Mouse (Mus musculus): ENCODE measurements around the gene Znrd1as.

The Znrd1as gene

DNA sequence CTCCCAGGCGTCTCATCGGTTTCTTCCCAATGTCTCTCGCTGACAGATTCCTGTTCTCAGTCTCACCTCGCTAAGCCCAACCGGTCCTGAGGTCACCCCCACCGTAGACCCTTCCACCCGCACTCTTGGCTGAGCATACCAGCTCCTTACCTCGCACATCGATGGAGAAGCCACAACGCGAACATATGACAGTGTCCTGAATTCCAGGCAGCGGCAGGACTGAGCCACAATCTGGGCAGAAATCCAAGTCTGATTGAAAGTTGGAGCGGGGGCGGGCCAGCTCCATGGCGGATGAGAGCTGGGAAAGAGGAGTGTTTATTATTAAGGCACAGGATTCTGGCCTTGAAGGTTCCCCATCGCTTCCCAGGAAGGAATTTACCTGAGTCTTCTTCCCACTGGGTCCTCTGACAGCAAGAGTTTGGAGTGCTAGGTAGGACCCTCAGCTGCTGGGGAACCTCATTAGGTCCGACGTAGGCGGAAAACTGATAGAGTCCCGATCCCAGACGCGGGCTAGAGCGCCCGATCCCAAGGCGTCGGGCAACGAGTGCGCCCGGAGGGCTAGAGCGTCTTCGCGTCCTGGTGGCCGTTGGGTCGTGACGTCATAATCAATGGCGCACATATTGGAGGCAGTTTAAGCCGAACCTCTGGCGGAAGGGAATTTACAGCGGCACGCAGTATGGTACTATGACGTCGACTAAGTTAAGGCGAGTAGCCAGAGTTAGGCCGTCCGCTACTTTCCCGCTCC, at the start of gene Znrd1as, which contains the start of gene Znrd1:
Gene Znrd1as, plus strand, starts transcription at position 594 of the 745 bp plus-strand sequence.
Gene Znrd1, minus strand, starts transcription at position 561 of the 745 bp plus-strand sequence.
- peak; percentile 75 to 80 for DNase-seq

GRCm38 (mm10) chr17:36909802-36910201, 48.6 kb upstream of the Znrd1as start:
- DNase-seq: no peak

DNA sequence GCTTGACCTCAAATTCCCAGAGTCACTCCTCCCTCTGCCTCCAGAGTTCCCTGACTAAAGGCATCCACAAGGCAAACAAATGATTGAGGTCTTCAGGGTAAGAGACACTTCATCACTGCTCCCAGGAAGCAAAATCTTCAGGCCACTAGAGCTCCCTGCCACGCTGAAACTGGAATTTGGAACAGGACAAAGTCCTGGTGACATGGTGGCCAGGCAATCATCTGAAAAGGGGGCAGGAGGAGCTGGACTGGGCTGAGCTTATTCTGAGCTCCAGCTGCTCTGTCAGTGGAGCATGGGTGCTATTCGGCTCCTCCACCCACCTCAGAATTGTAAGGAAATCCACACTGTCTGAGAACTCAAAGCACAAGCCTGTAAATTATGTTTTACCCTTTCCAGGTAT, 46.4 kb upstream of the Znrd1as start:
- no peak for DNase-seq

- peak; percentile 13 to 78 for DNase-seq
These were observed 44.3 kb upstream of the Znrd1as start for GRCm38 (mm10) chr17:36914108-36914507.

DNA sequence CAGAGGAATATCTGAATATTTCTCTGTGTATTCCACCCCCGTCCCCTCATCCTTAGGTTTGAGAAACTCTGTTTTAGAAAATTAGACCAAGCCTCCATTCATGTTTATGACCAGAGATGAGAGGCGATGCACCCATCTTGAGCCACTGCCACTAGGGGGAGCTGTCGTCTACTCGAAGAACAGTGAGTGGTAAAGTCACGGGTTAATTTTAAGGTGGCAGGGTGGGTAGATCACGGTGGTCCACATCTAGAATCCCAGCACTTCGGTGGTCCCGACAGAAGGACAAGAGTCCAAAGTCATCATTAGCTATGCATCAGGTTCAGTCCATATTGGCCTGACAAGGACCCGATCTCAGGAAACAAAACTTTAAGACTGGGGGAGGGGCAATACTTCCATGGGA, 43.3 kb upstream of the Znrd1as start:
- peak in 1 of 2 experiments; percentile 61 for DNase-seq

- DNase-seq: no peak
These were observed 38.2 kb upstream of the Znrd1as start for GRCm38 (mm10) chr17:36920239-36920638.

GRCm38 (mm10) chr17:36922715-36923114, 35.7 kb upstream of the Znrd1as start:
- DNase-seq: no peak

GRCm38 (mm10) chr17:36923491-36923890, 34.9 kb upstream of the Znrd1as start:
- DNase-seq: no peak

- no peak for DNase-seq
These were observed 30.8 kb upstream of the Znrd1as start for GRCm38 (mm10) chr17:36927496-36928120.

DNA sequence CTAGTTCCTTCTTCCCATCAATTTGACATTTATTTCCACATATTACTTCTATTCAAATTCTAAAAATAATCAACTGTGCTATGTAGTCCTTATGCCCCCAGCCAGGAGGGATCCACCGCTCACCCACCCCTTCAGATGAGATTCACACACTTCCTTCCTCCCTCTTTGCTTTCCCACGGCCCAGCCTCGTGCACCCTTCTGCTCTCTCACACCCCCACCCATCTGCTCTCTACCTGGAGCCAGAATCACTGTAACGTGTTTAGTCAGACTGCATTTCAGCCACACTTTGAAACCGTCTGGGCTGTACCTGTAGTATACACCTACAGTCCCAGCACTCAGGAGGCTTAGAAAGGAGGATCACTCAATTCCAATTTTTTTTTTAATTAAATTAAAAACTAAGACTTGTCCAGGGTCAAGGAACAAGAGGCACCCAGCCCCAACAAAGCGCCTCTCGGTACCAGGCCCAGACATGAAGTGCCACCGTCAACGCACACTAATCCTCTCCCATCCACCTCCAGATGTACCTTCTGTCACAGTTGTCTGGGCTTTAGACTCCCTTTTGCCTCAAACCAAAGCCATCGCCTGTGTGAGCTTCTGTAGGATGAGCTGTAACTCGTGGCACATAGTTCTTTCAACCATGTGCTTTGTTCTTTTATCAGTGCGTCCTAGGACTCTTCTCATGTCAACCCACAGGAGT, 29.0 kb upstream of the Znrd1as start:
- no peak for DNase-seq

- no peak for DNase-seq
These were observed 28.2 kb upstream of the Znrd1as start for GRCm38 (mm10) chr17:36930233-36930632.

DNA sequence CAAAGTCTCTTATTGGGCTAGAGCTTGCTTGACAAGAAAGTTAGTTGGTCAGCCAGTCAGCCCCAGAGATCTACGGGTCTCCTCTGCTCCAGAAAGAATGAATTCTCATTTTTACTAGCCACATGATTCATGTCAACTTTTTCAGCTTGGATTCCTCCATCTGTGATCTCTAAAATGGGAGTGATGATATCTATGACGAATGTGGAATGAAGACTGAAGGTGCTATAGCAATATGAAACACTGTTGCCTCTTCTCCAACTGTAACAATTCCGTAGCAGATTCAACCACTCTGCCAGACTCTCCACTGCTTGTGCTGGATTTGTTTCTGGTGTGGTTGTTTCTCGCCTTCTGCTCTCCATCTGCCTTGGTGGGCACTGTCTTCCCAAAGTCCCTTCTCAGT, 27.3 kb upstream of the Znrd1as start:
- DNase-seq: no peak

GRCm38 (mm10) chr17:36931806-36932205, 26.6 kb upstream of the Znrd1as start:
- DNase-seq: no peak

DNA sequence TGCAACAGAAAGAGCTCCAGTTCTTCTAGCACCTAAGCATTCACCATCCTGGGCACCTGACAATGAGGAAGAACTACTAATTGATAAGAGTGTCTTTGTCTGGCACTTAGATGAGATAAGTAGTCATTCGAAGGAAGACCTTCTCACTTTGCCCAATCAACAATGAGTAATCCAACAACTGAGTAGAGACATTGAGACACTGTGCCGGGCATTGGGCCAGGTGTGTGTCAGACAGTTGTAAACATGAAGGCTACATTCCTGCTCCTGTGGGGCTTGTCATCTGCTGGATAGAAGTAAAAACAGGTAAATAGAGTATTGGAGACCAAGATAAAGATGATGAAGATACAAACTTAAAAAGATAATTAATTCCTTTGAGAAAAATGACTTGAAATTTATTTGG, 20.3 kb upstream of the Znrd1as start:
- DNase-seq: no peak

DNA sequence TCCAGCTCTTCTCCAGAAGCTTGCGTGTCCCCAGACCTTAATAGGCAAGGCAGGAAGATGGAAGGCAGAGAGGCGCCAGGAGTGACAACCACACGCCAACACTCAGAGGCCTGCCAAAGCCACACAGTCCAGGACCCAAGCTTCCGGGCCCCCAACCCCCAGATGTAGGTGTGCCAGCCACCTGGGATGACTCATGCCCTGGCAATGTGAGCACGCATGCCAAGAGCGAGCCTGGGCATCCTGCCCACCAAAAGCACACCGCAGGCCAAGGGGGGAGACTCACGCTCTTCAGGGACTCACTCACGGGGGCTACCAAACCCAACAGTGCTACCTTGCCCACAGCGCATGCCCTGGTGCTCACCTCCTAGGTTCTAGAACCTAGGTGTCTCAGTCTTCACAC, 16.0 kb upstream of the Znrd1as start:
- DNase-seq: no peak

DNA sequence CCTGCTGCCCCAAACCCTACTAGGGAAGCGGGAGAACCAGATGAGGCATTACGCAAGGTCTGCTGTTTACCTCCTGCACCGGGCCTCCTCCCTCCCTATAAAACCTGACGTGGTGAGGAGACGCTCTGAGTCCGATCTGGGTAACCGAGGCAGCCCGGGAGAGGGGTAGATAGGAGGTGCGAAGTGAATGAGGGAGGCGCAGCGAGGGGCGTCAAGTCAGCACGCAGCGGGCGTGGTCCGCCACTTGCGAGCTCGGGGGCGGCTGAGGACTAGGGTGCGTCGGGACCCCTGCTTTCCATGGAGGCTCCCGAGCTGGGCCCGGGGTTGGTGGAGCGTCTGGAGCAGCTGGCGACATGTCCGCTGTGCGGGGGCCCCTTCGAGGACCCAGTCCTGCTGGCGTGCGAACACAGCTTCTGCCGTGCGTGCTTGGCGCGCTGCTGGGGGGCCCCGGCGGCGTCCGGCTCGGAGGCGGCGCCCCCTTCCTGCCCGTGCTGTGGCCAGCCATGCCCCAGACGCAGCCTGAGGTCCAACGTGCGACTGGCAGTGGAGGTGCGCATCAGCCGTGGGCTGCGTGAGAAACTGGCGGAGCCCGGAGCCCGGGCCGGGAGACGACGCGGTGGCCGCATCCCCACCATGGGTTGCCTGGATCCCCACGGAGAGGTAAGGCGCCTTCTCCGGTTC, 15.5 kb upstream of the Znrd1as start, which contains the start of gene Rnf39:
Gene Rnf39, plus strand, starts transcription at position 128 of the 681 bp plus-strand sequence.
- DNase-seq: no peak

DNA sequence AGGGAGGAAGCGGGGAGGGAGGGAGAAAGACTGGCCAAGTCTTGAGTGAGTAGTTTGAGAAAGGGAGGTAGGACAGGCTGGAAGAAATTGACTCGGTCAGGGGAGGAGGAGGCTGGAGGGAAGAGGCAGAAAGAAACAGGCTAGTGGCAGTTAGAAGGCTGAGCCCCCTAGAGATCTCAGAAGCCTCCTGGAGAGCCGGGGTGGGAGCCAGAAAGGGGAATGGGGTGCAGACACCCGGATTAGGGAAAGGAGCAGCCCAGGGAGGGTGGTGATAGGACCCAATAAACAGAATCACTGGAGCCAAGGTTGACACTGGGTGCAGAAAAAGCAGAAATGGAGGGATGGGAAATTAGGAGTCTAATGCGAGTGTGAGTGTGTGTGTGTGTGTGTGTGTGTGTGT, 14.7 kb upstream of the Znrd1as start:
- DNase-seq: no peak

DNA sequence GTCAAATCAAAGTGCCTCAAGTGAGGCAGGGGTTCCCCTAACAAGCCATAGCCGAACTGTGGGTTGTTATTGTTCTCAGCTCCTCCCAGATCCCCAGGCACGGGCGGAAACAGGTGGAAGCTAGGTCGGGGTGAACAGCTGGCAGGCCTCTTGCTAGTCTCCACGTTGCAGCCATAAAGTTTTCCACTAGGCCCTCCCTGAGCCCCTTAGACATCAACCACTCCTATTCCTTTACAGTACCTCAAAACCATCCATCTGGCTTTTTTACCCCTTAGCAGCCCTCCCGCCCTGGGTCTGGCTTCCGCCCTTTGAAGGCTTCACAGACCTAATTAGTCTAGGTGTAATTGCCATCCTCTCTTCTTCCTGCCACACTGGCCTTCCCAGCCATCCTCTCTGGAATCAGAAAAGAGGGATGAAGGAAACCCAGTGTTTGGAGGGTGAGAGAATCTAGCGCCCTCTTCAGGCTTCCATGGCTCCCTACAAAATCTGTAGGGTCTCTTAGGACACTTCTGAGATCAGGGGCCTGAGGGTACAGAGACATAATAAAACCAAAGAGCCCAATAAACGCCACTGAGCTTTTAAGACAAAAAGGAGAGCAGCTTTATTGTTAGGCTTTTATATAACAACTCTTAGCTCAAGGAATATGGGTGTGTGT, 14.1 kb upstream of the Znrd1as start:
- no peak for DNase-seq

DNA sequence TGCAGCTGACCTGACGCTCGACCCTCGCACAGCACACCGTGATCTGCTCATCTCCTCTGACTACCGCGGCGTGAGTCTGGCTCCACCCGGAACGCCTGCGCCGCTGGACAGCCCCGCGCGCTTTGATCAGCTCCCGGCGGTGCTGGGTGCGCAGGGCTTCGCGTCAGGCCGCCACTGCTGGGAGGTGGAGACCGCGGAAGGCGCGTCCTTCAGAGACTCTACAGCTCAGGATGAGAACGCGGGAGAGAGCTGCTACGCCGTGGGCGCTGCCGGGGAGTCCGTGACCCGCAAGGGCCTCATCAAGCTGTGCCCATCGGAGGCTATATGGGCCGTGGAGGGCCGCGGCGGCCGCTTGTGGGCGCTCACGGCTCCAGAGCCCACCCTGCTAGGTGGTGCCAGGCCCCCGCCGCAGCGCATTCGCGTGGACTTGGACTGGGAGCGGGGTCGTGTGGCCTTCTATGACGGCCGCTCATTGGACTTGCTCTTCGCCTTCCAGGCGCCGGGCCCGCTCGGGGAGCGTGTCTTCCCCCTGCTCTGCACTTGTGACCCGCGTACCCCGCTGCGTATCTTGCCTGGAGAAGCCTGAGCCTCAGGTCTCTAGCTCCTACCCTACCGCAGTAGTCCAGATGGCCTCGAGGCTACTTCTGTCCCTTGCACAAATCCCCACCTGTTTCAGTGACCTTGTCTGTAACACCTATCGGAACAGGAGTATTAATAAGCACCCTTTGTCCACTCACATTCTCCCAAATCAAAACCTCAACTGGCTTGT, 11.2 kb upstream of the Znrd1as start:
- DNase-seq: peak in 1 of 2 experiments; percentile 38

- DNase-seq: no peak
These were observed 10.1 kb upstream of the Znrd1as start for GRCm38 (mm10) chr17:36948286-36948685.

DNA sequence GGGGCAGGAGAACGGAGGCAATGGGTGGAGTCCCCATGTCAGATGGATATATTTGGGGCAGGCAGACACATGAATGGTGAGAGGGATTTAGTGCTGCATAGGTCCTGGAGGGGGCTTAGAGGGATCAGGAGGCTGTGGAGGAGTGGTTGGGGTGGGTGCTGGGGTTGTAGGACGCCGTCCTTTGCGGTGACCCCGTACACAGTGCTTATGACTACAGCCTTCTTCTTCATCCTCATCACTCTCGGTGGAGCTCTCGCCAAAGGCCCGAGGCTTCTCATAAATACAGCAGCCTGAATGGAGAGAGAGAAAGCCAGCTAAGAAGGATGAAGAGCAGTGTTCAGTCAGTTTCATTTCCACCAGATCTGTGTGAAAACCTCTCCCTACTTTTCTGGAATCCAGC, 9.1 kb upstream of the Znrd1as start:
- DNase-seq: no peak
